Mouse (Mus musculus) CH12.LX (cell line): ENCODE results near the gene Atp5h. TPM values are rescaled to one million over a fixed set of nuclear protein-coding genes. Genes with fewer than 3 reads are reported as not detected.

Source experiments
- DNase-seq: peaks from one replicate; pipeline ENCODE4 v3.0.0-alpha.2; 2013; ENCODE audit errors: extremely low read depth
- H3K27ac ChIP-seq: 2 replicates; pipeline ENCODE4 v1.5.1; 2012; ENCODE audit warnings: low read depth, mild to moderate bottlenecking, control low read depth, moderate library complexity; ENCODE audit not compliant: insufficient read depth
- H3K27me3 ChIP-seq: replicated peaks from 2 replicates; pipeline ENCODE3; 2012; ENCODE audit warnings: inconsistent platforms
- H3K36me3 ChIP-seq, 2 experiments: replicated peaks in 1 of 2; 2 replicates each; pipeline versions ENCODE3 to v1.6.1; 2012; ENCODE audit warnings: inconsistent platforms in 1 of 2, low read length in 1 of 2, mild to moderate bottlenecking in 1 of 2, mixed read lengths in 1 of 2, moderate library complexity in 1 of 2; ENCODE audit not compliant: control insufficient read depth in 1 of 2, insufficient read depth in 1 of 2
- H3K4me1 ChIP-seq, 2 experiments: 2 replicates each; pipeline ENCODE4 v1.6.1; 2012; ENCODE audit warnings: inconsistent platforms in 1 of 2, moderate library complexity in 1 of 2; ENCODE audit not compliant: insufficient read depth in 2 of 2, control insufficient read depth in 1 of 2
- H3K4me2 ChIP-seq: 2 replicates; pipeline ENCODE4 v1.6.1; 2012; ENCODE audit warnings: low read depth, mild to moderate bottlenecking, control low read depth; ENCODE audit not compliant: poor library complexity, insufficient read depth, severe bottlenecking
- H3K4me3 ChIP-seq, 3 experiments: fragments of 150-350 bp in 1 of 3; sonication (generic) in 1 of 3; replicated peaks in 1 of 3; 2 replicates each; pipeline versions ENCODE3 to v1.5.1; 2011 to 2012; ENCODE audit warnings: low read depth in 2 of 3, low read length in 2 of 3, mild to moderate bottlenecking in 2 of 3, moderate library complexity in 2 of 3, control low read depth in 1 of 3, improper control_type of control experiment in 1 of 3, inconsistent platforms in 1 of 3, mixed read lengths in 1 of 3; ENCODE audit not compliant: poor library complexity in 1 of 3
- H3K79me2 ChIP-seq: replicated peaks from 2 replicates; pipeline ENCODE4 v1.6.1; 2012; ENCODE audit warnings: mild to moderate bottlenecking, moderate library complexity; ENCODE audit not compliant: control insufficient read depth, poor library complexity, insufficient read depth, severe bottlenecking; ENCODE audit errors: extremely low read depth
- H3K9ac ChIP-seq: 2 replicates; pipeline ENCODE4 v1.6.1; 2012; ENCODE audit warnings: low read depth, mild to moderate bottlenecking, control low read depth, moderate library complexity; ENCODE audit not compliant: insufficient read depth
- H3K9me3 ChIP-seq: replicated peaks from 2 replicates; pipeline ENCODE3; 2012; ENCODE audit warnings: low read length, inconsistent platforms, mixed read lengths
- CHD1 ChIP-seq: IDR thresholded peaks from 2 replicates; pipeline ENCODE4 v1.6.1; 2012; ENCODE audit warnings: low read depth, low read length, improper control_type of control experiment, inconsistent platforms
- CHD2 ChIP-seq: IDR thresholded peaks from 2 replicates; pipeline ENCODE4 v1.6.1; 2011; ENCODE audit warnings: low read length, improper control_type of control experiment
- CTCF ChIP-seq, 2 experiments: IDR thresholded peaks in 1 of 2; conservative IDR thresholded peaks in 1 of 2; 2 replicates each; pipeline ENCODE4 v1.5.1; 2011 to 2012; ENCODE audit warnings: low read depth in 2 of 2, low read length in 2 of 2, improper control_type of control experiment in 1 of 2, inconsistent platforms in 1 of 2, mild to moderate bottlenecking in 1 of 2, moderate library complexity in 1 of 2
- GABPA ChIP-seq: IDR thresholded peaks from 2 replicates; pipeline ENCODE4 v1.6.1; 2012; ENCODE audit warnings: low read depth, low read length, improper control_type of control experiment, inconsistent platforms; ENCODE audit not compliant: insufficient replicate concordance
- MYC ChIP-seq: IDR thresholded peaks from 2 replicates; pipeline ENCODE4 v1.6.1; 2011; ENCODE audit warnings: low read depth, mild to moderate bottlenecking, improper control_type of control experiment, low read length
- SMC3 ChIP-seq: IDR thresholded peaks from 2 replicates; pipeline ENCODE4 v1.6.1; 2011; ENCODE audit warnings: low read depth, low read length, improper control_type of control experiment
- TBP ChIP-seq: conservative IDR thresholded peaks from 2 replicates; pipeline ENCODE4 v1.6.1; 2011; ENCODE audit warnings: low read depth, low read length, improper control_type of control experiment
- USF2 ChIP-seq: conservative IDR thresholded peaks from 2 replicates; pipeline ENCODE4 v1.6.1; 2011; ENCODE audit warnings: low read depth, low read length, improper control_type of control experiment
- ZC3H11A ChIP-seq: IDR thresholded peaks from 2 replicates; pipeline ENCODE4 v1.6.1; 2012; ENCODE audit warnings: low read depth, mild to moderate bottlenecking, inconsistent platforms, low read length, improper control_type of control experiment
- ZKSCAN1 ChIP-seq: IDR thresholded peaks from 2 replicates; pipeline ENCODE4 v1.6.1; 2012; ENCODE audit warnings: low read depth, inconsistent platforms, low read length, improper control_type of control experiment, borderline replicate concordance
- dilution Hi-C: fragments of 300-500 bp; cut with MboI; formaldehyde crosslinking; loops from 2 replicates; pipeline ENCODE4 v1.14.3; 2020; ENCODE audit warnings: low sequenced_read_pairs; ENCODE audit not compliant: extremely low pct_unique_long_range_greater_than_20kb, extremely low pct_ligation_motif_present
- in situ Hi-C: fragments of 300-500 bp; cut with MboI; formaldehyde crosslinking; loops from 3 replicates; pipeline ENCODE4 v1.14.3; 2019; ENCODE audit warnings: low sequenced_read_pairs, low pct_ligation_motif_present, low pct_unique_long_range_greater_than_20kb, mixed read lengths
- polyA plus RNA-seq: library from polyadenylated mRNA; unstranded; fragments of >175 nt; gene quantifications from 2 replicates; pipeline ENCODE4 v1.2.1, GENCODE M21; 2012; ENCODE audit warnings: low read depth; ENCODE audit not compliant: insufficient read length
- total RNA-seq, 2 experiments: library from RNA; depleted of rRNA; stranded (reverse); fragments of 300-350 nt in 1 of 2; fragments of >200 nt in 1 of 2; gene quantifications; 2 replicates each; pipeline ENCODE4 v1.2.3; 2012 to 2014

The Atp5h gene
- total and polyA plus RNA-seq, 3 experiments, result 500 to 711 (median 671) TPM

- Histone ChIP-seq H3K79me2 (no peaks in the 10 kb centered on the region), H3K9ac (peak overlapping the region; percentile 25; the same call in 1 of the 2 replicates), H3K9me3 (no peaks in the 10 kb centered on the region), H3K36me3 (no peaks in the 10 kb centered on the region), H3K4me3 (peak overlapping the region in 2 of 3 experiments; percentile 24 to 57), H3K27ac (no peak overlapping the region), H3K27me3 (peaks cover 98% of the 10 kb centered on the region), H3K4me2 (peak overlapping the region; percentile 96), H3K4me1 (peaks cover 4 to 8% of the 10 kb centered on the region in 2 experiments)
- in situ Hi-C loops, result no loop called here
- DNase-seq, result no peak
- TF ChIP-seq ZC3H11A, result no peak
- TF ChIP-seq SMC3, result no peak
- TF ChIP-seq CHD1, result no peak
- no peak for TF ChIP-seq CTCF (conservative IDR thresholded peaks at IDR 0.05 in 1 of 2, IDR thresholded peaks at IDR 0.05 in 1 of 2; ENCODE audit: low read depth in 2 of 2, low read length in 2 of 2)
- dilution Hi-C loops, result no loop called here
These were observed 52.9 kb downstream of the Atp5h start for GRCm38 (mm10) chr11:115366706-115367394.

- in situ Hi-C loops, result no loop called here
- DNase-seq, result no peak
- Histone ChIP-seq H3K36me3 (no peaks in the 10 kb centered on the region), H3K27me3 (peaks cover 98% of the 10 kb centered on the region), H3K9me3 (no peaks in the 10 kb centered on the region), H3K4me2 (no peak overlapping the region), H3K79me2 (no peaks in the 10 kb centered on the region), H3K4me1 (peaks cover 4 to 8% of the 10 kb centered on the region in 2 experiments), H3K27ac (no peak overlapping the region), H3K9ac (no peak overlapping the region), H3K4me3 (no peak overlapping the region)
- TF ChIP-seq CHD2, result no peak
- no peak for TF ChIP-seq MYC
- no peak for TF ChIP-seq USF2
- TF ChIP-seq GABPA, result no peak
- TF ChIP-seq ZC3H11A, result no peak
- TF ChIP-seq TBP, result no peak
- no peak for TF ChIP-seq ZKSCAN1
- dilution Hi-C loops, result no loop called here
These were observed 53.6 kb downstream of the Atp5h start for GRCm38 (mm10) chr11:115366039-115366705.

Other genes starting within 250 kb of the Atp5h start
Only the 20 nearest of the 23 such genes appear.
- 0.04 TPM in 1 of 2 replicates, not detected in the other for gene Grin2c, start 152.7 kb downstream of the Atp5h start, total RNA-seq (2012; rRNA removed)
- not detected in 2 replicates for gene Grin2c, start 152.7 kb downstream of the Atp5h start, total RNA-seq (2014; rRNA removed)
- not detected in 2 replicates for gene Grin2c, start 152.7 kb downstream of the Atp5h start, polyA plus RNA-seq
- gene Fdxr, start 142.9 kb downstream of the Atp5h start, total RNA-seq (2012; rRNA removed), result 62.2 and 63.3 TPM in 2 replicates
- gene Fdxr, start 142.9 kb downstream of the Atp5h start, total RNA-seq (2014; rRNA removed), result 40.9 and 43.8 TPM in 2 replicates
- 58.6 and 62.1 TPM in 2 replicates for gene Fdxr, start 142.9 kb downstream of the Atp5h start, polyA plus RNA-seq
- gene Fads6, start 122.3 kb downstream of the Atp5h start, total RNA-seq (2012; rRNA removed), result 6.9 and 8.5 TPM in 2 replicates
- gene Fads6, start 122.3 kb downstream of the Atp5h start, total RNA-seq (2014; rRNA removed), result 0.11 and 0.30 TPM in 2 replicates
- gene Fads6, start 122.3 kb downstream of the Atp5h start, polyA plus RNA-seq, result 0.56 and 0.63 TPM in 2 replicates
- gene Otop2, start 112.8 kb downstream of the Atp5h start, total RNA-seq (2012; rRNA removed), result not detected in 2 replicates
- not detected in 2 replicates for gene Otop2, start 112.8 kb downstream of the Atp5h start, total RNA-seq (2014; rRNA removed)
- not detected in 2 replicates for gene Otop2, start 112.8 kb downstream of the Atp5h start, polyA plus RNA-seq
- gene Ush1g, start 97.9 kb downstream of the Atp5h start, total RNA-seq (2012; rRNA removed), result 0.17 and 0.42 TPM in 2 replicates
- gene Ush1g, start 97.9 kb downstream of the Atp5h start, total RNA-seq (2014; rRNA removed), result not detected in 2 replicates
- gene Ush1g, start 97.9 kb downstream of the Atp5h start, polyA plus RNA-seq, result not detected in 2 replicates
- not detected in 2 replicates for gene Otop3, start 85.2 kb downstream of the Atp5h start, total RNA-seq (2012; rRNA removed)
- gene Otop3, start 85.2 kb downstream of the Atp5h start, total RNA-seq (2014; rRNA removed), result not detected in 2 replicates
- not detected in 2 replicates for gene Otop3, start 85.2 kb downstream of the Atp5h start, polyA plus RNA-seq
- gene Hid1, start 52.2 kb downstream of the Atp5h start, total RNA-seq (2012; rRNA removed), result 3.2 and 3.6 TPM in 2 replicates
- gene Hid1, start 52.2 kb downstream of the Atp5h start, total RNA-seq (2014; rRNA removed), result 0.12 TPM in 1 of 2 replicates, not detected in the other
- gene Hid1, start 52.2 kb downstream of the Atp5h start, polyA plus RNA-seq, result 0.36 and 0.57 TPM in 2 replicates
- gene Cdr2l, start 38.0 kb downstream of the Atp5h start, total RNA-seq (2012; rRNA removed), result not detected in 2 replicates
- gene Cdr2l, start 38.0 kb downstream of the Atp5h start, total RNA-seq (2014; rRNA removed), result not detected in 2 replicates
- gene Cdr2l, start 38.0 kb downstream of the Atp5h start, polyA plus RNA-seq, result not detected in 2 replicates
- gene Mrpl58, start 16.2 kb downstream of the Atp5h start, total RNA-seq (2012; rRNA removed), result 157 and 164 TPM in 2 replicates
- gene Mrpl58, start 16.2 kb downstream of the Atp5h start, total RNA-seq (2014; rRNA removed), result 110 and 113 TPM in 2 replicates
- gene Mrpl58, start 16.2 kb downstream of the Atp5h start, polyA plus RNA-seq, result 146 and 161 TPM in 2 replicates
- 10.0 and 14.0 TPM in 2 replicates for gene Kctd2, start 166 bp upstream of the Atp5h start, total RNA-seq (2012; rRNA removed)
- 6.8 and 8.5 TPM in 2 replicates for gene Kctd2, start 166 bp upstream of the Atp5h start, total RNA-seq (2014; rRNA removed)
- gene Kctd2, start 166 bp upstream of the Atp5h start, polyA plus RNA-seq, result 13.3 and 13.7 TPM in 2 replicates
- gene Trim80, start 20.6 kb upstream of the Atp5h start, total RNA-seq (2012; rRNA removed), result not detected in 2 replicates
- not detected in 2 replicates for gene Trim80, start 20.6 kb upstream of the Atp5h start, total RNA-seq (2014; rRNA removed)
- gene Trim80, start 20.6 kb upstream of the Atp5h start, polyA plus RNA-seq, result not detected in 2 replicates
- 0.46 and 0.51 TPM in 2 replicates for gene Slc16a5, start 42.5 kb upstream of the Atp5h start, total RNA-seq (2012; rRNA removed)
- gene Slc16a5, start 42.5 kb upstream of the Atp5h start, total RNA-seq (2014; rRNA removed), result not detected in 2 replicates
- gene Slc16a5, start 42.5 kb upstream of the Atp5h start, polyA plus RNA-seq, result 0.68 and 0.71 TPM in 2 replicates
- 8.7 and 8.9 TPM in 2 replicates for gene Armc7, start 55.7 kb upstream of the Atp5h start, total RNA-seq (2012; rRNA removed)
- 6.0 and 7.5 TPM in 2 replicates for gene Armc7, start 55.7 kb upstream of the Atp5h start, total RNA-seq (2014; rRNA removed)
- 12.5 TPM in 2 replicates for gene Armc7, start 55.7 kb upstream of the Atp5h start, polyA plus RNA-seq
- 151 and 154 TPM in 2 replicates for gene Nt5c, start 71.9 kb upstream of the Atp5h start, total RNA-seq (2012; rRNA removed)
- 59.8 and 65.3 TPM in 2 replicates for gene Nt5c, start 71.9 kb upstream of the Atp5h start, total RNA-seq (2014; rRNA removed)
- 175 and 190 TPM in 2 replicates for gene Nt5c, start 71.9 kb upstream of the Atp5h start, polyA plus RNA-seq
- gene Jpt1, start 94.4 kb upstream of the Atp5h start, total RNA-seq (2012; rRNA removed), result 294 and 358 TPM in 2 replicates
- 439 and 448 TPM in 2 replicates for gene Jpt1, start 94.4 kb upstream of the Atp5h start, total RNA-seq (2014; rRNA removed)
- gene Jpt1, start 94.4 kb upstream of the Atp5h start, polyA plus RNA-seq, result 432 and 479 TPM in 2 replicates
- gene Sumo2, start 116.3 kb upstream of the Atp5h start, total RNA-seq (2012; rRNA removed), result 480 and 623 TPM in 2 replicates
- 1,752 and 1,801 TPM in 2 replicates for gene Sumo2, start 116.3 kb upstream of the Atp5h start, total RNA-seq (2014; rRNA removed)
- 960 and 1,020 TPM in 2 replicates for gene Sumo2, start 116.3 kb upstream of the Atp5h start, polyA plus RNA-seq
- 290 and 340 TPM in 2 replicates for gene Nup85, start 144.5 kb upstream of the Atp5h start, total RNA-seq (2012; rRNA removed)
- gene Nup85, start 144.5 kb upstream of the Atp5h start, total RNA-seq (2014; rRNA removed), result 282 and 305 TPM in 2 replicates
- 326 and 368 TPM in 2 replicates for gene Nup85, start 144.5 kb upstream of the Atp5h start, polyA plus RNA-seq
- gene Mrps7, start 184.0 kb upstream of the Atp5h start, total RNA-seq (2012; rRNA removed), result 172 and 217 TPM in 2 replicates
- 154 and 168 TPM in 2 replicates for gene Mrps7, start 184.0 kb upstream of the Atp5h start, total RNA-seq (2014; rRNA removed)
- gene Mrps7, start 184.0 kb upstream of the Atp5h start, polyA plus RNA-seq, result 157 and 184 TPM in 2 replicates
- 18.7 and 22.6 TPM in 2 replicates for gene Gga3, start 184.1 kb upstream of the Atp5h start, total RNA-seq (2012; rRNA removed)
- gene Gga3, start 184.1 kb upstream of the Atp5h start, total RNA-seq (2014; rRNA removed), result 7.7 TPM in 2 replicates
- gene Gga3, start 184.1 kb upstream of the Atp5h start, polyA plus RNA-seq, result 37.2 and 39.8 TPM in 2 replicates
- gene Mif4gd, start 193.0 kb upstream of the Atp5h start, total RNA-seq (2012; rRNA removed), result 143 and 177 TPM in 2 replicates
- 160 and 174 TPM in 2 replicates for gene Mif4gd, start 193.0 kb upstream of the Atp5h start, total RNA-seq (2014; rRNA removed)
- gene Mif4gd, start 193.0 kb upstream of the Atp5h start, polyA plus RNA-seq, result 131 and 143 TPM in 2 replicates